Mouse (Mus musculus) left cerebral cortex, adult 11 months (tissue): Measurements from ENCODE around the gene Mau2.

Source experiments
- DNase-seq: peaks from one replicate; pipeline ENCODE4 v3.0.0; 2022; ENCODE audit warnings: low spot score

Mau2 gene

GRCm38 (mm10) chr8:69973442-69974161, 68.9 kb downstream of the Mau2 start:
- DNase-seq: no peak

- DNase-seq: no peak
Observed at GRCm38 (mm10) chr8:69973063-69973441, 69.5 kb downstream of the Mau2 start.

GRCm38 (mm10) chr8:69970880-69971279, 71.7 kb downstream of the Mau2 start:
- DNase-seq: no peak

- DNase-seq: no peak
Observed at GRCm38 (mm10) chr8:69967291-69967933, 75.1 kb downstream of the Mau2 start.
